Mouse (Mus musculus): ENCODE data around the gene Pcp4l1. TPM values are rescaled to one million over a fixed set of nuclear protein-coding genes. Genes with fewer than 3 reads are reported as not detected.

The Pcp4l1 gene
- total and polyA plus RNA-seq, 2 experiments from 2014 or later: 22.1 to 24.1 TPM

DNA sequence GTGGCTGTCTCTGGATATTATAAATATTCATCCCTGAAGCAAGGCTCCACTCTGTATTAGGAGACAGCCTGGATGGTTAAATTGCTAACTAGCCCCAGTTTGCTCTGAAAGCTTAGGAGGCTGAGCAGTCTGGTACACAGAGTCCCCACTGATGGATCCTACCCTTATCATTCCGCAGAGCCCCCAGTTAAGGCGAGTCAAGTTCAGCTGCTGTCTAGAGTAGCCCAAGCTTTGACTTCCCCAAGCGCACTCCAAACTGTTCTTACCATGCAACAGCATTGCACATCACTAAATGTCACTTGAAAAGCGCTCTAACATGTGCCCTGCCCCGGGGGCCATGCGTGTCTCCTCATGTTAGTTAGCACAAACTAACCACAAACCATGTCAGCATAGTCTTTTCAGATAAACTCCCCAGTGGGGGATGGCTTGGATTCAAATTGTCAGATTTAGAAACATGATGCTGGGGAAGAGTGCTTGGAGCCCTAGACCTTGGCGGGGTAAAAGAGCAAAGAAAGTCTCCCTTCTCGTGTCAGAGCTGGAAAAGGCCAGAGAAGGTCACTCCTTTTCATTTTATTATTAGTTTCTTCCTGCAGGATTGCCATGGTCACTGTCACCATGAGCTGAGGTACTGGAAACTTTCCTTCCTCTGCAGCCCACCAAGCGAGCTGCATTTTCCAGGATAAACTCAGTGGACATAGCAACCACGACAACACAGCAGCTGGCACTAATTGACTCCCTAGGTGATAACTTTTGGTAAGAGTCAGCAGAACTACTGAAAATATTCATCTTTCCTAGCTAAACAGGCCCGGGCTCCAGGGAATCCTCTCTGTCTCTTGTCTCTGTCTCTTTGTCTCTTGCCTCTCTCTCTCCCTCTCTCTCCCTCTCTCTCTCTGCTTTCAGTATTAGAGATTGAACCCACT, 1.9 kb downstream of the Pcp4l1 start:
- Histone ChIP-seq H3K27ac (ENCODE audit: low read depth, low read length) (no peak overlapping the region), H3K9me3 (ENCODE audit: low read length) (no peaks in the 10 kb centered on the region), H3K4me1 (ENCODE audit: insufficient read depth, low read length) (peaks cover 8% of the 10 kb centered on the region; the same call in 1 of the 2 replicates), H3K4me3 (ENCODE audit: low read depth, low read length) (peak overlapping the region; percentile 30; the same call in 1 of the 2 replicates), H3K27me3 (ENCODE audit: insufficient read depth, low read length) (no peaks in the 10 kb centered on the region), H3K9ac (replicated peaks; ENCODE audit: low read length, poor library complexity, severe bottlenecking) (no peak overlapping the region), H3K36me3 (ENCODE audit: insufficient read depth, low read length) (no peaks in the 10 kb centered on the region), H3K4me2 (ENCODE audit: low read depth, low read length, poor library complexity, severe bottlenecking) (peak overlapping the region; percentile 90)
- TF ChIP-seq CTCF (IDR thresholded peaks at IDR 0.05): no peak
- ATAC-seq (ENCODE audit: low FRiP score): no peak
- WGBS: 28% methylated on average over 11 of the region's 11 CpGs
- no peak for DNase-seq (ENCODE audit: low spot score)

GRCm38 (mm10) chr1:171193093-171193840, 2.8 kb downstream of the Pcp4l1 start:
- Histone ChIP-seq H3K9me3 (ENCODE audit: low read length) (no peaks in the 10 kb centered on the region), H3K4me1 (ENCODE audit: insufficient read depth, low read length) (peaks cover 8% of the 10 kb centered on the region; the same call in 1 of the 2 replicates), H3K27ac (ENCODE audit: low read depth, low read length) (0 out of 2 replicates have a peak overlapping the region, but pooled peaks have one; percentile 26), H3K27me3 (ENCODE audit: insufficient read depth, low read length) (no peaks in the 10 kb centered on the region), H3K4me2 (ENCODE audit: low read depth, low read length, poor library complexity, severe bottlenecking) (peak overlapping the region; percentile 57), H3K36me3 (ENCODE audit: insufficient read depth, low read length) (no peaks in the 10 kb centered on the region), H3K4me3 (ENCODE audit: low read depth, low read length) (peak overlapping the region; percentile 30), H3K9ac (replicated peaks; ENCODE audit: low read length, poor library complexity, severe bottlenecking) (peak overlapping the region; percentile 44)
- no peak for TF ChIP-seq CTCF (IDR thresholded peaks at IDR 0.05)
- 3% methylated on average over 18 of the region's 18 CpGs for WGBS
- ATAC-seq (ENCODE audit: low FRiP score) (peak; percentile 29; the same call in 1 of the 2 replicates), DNase-seq (ENCODE audit: low spot score) (peak; percentile 46)

DNA sequence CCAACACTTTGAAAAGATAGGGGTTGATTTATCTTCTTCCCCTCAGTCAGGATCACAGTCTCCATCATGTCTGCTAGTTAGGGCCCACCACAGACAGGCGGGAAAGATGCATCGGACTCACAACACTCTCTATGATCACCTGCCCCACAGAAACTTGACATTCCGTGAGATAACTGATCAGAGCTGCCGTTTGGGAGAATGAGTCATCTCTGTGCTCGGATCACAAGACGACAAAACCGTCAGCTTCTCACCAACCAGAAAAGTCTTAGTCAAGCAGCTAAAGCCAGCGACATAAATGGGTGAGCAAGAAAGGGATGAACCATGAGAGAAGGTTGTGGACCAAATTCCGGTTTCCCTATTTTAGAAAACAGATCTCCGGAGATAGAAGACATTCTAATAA, 3.8 kb downstream of the Pcp4l1 start:
- ATAC-seq (ENCODE audit: low FRiP score) (no peak), DNase-seq (ENCODE audit: low spot score) (no peak)
- no peak overlapping the region for H3K4me3 ChIP-seq (ENCODE audit: low read depth, low read length)
- no peak for TF ChIP-seq CTCF (IDR thresholded peaks at IDR 0.05)
- H3K36me3 ChIP-seq (ENCODE audit: insufficient read depth, low read length): no peaks in the 10 kb centered on the region
- 0 out of 2 replicates have a peak overlapping the region, but pooled peaks have one; percentile 57 for H3K4me2 ChIP-seq (ENCODE audit: low read depth, low read length, poor library complexity, severe bottlenecking)
- H3K27me3 ChIP-seq (ENCODE audit: insufficient read depth, low read length): no peaks in the 10 kb centered on the region
- no peak overlapping the region for H3K27ac ChIP-seq (ENCODE audit: low read depth, low read length)
- WGBS: 50% methylated on average over 10 of the region's 10 CpGs
- no peaks in the 10 kb centered on the region for H3K9me3 ChIP-seq (ENCODE audit: low read length)
- peaks cover 8% of the 10 kb centered on the region; the same call in 1 of the 2 replicates for H3K4me1 ChIP-seq (ENCODE audit: insufficient read depth, low read length)
- H3K9ac ChIP-seq (replicated peaks; ENCODE audit: low read length, poor library complexity, severe bottlenecking): no peak overlapping the region

DNA sequence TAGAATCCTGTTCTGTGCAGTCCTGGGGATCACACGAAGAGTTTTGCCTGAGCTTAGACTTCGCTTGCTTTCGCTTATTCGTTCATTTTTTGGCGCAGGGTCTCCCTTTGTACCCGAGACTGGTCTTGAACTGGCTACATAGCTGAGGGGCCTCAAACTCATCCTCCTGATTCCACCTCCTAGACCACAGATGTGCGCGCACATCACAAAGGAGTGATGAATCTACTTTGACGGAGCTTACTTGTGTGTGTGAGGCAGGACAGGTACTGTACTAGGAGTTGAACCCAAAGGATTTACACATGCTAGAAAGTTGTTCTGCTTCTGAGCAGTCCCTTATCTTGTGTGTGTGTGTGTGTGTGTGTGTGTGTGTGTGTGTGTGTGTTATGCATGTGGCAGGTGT, 5.2 kb downstream of the Pcp4l1 start:
- no peak for TF ChIP-seq CTCF (IDR thresholded peaks at IDR 0.05)
- WGBS: 95% methylated on average over 9 of the region's 9 CpGs

GRCm38 (mm10) chr1:171189476-171190114, 6.5 kb downstream of the Pcp4l1 start:
- H3K4me2 ChIP-seq (ENCODE audit: low read depth, low read length, poor library complexity, severe bottlenecking): no peak overlapping the region
- no peak overlapping the region for H3K4me3 ChIP-seq (ENCODE audit: low read depth, low read length)
- DNase-seq (ENCODE audit: low spot score) (no peak), ATAC-seq (ENCODE audit: low FRiP score) (no peak)
- TF ChIP-seq CTCF (IDR thresholded peaks at IDR 0.05): no peak
- H3K9me3 ChIP-seq (ENCODE audit: low read length): no peaks in the 10 kb centered on the region
- H3K27ac ChIP-seq (ENCODE audit: low read depth, low read length): no peak overlapping the region
- peaks cover 8% of the 10 kb centered on the region; the same call in 1 of the 2 replicates for H3K4me1 ChIP-seq (ENCODE audit: insufficient read depth, low read length)
- no peak overlapping the region for H3K9ac ChIP-seq (replicated peaks; ENCODE audit: low read length, poor library complexity, severe bottlenecking)
- 32% methylated on average over 14 of the region's 14 CpGs for WGBS
- no peaks in the 10 kb centered on the region for H3K36me3 ChIP-seq (ENCODE audit: insufficient read depth, low read length)
- no peaks in the 10 kb centered on the region for H3K27me3 ChIP-seq (ENCODE audit: insufficient read depth, low read length)

More for the DNA sequence above, 5.2 kb downstream of the Pcp4l1 start:
- peaks cover 8% of the 10 kb centered on the region; the same call in 1 of the 2 replicates for H3K4me1 ChIP-seq (ENCODE audit: insufficient read depth, low read length)
- no peaks in the 10 kb centered on the region for H3K27me3 ChIP-seq (ENCODE audit: insufficient read depth, low read length)
- H3K4me3 ChIP-seq (ENCODE audit: low read depth, low read length): no peak overlapping the region
- ATAC-seq (ENCODE audit: low FRiP score): no peak
- H3K9me3 ChIP-seq (ENCODE audit: low read length): no peaks in the 10 kb centered on the region
- H3K36me3 ChIP-seq (ENCODE audit: insufficient read depth, low read length): no peaks in the 10 kb centered on the region
- no peak overlapping the region for H3K27ac ChIP-seq (ENCODE audit: low read depth, low read length)
- no peak overlapping the region for H3K4me2 ChIP-seq (ENCODE audit: low read depth, low read length, poor library complexity, severe bottlenecking)
- no peak for DNase-seq (ENCODE audit: low spot score)
- H3K9ac ChIP-seq (replicated peaks; ENCODE audit: low read length, poor library complexity, severe bottlenecking): no peak overlapping the region
